Mouse (Mus musculus): ENCODE results near the gene Katnal1.

- TF ChIP-seq POLR2A (IDR thresholded peaks at IDR 0.05; ENCODE audit: low read depth, low read length) = no peak
- no peak for TF ChIP-seq CTCF (IDR thresholded peaks at IDR 0.05; ENCODE audit: extremely low read depth, insufficient read depth, insufficient read length, insufficient replicate concordance)
These were observed 98.0 kb downstream of the Katnal1 start for GRCm38 (mm10) chr5:148831141-148831547.

Measured in spleen, adult 2 months (tissue).